Mouse (Mus musculus): Measurements from ENCODE around the gene Slfn4. TPM values are rescaled to one million over a fixed set of nuclear protein-coding genes. Genes with fewer than 3 reads are reported as not detected.
"Not testable (repeated sequence)": the region's sequence is repeated elsewhere in the genome, so short reads cannot be mapped to it uniquely, and the experiment has no call there.

Slfn4 gene
- polyA plus RNA-seq, 1 experiment from 2014 or later = 0.06 TPM

DNA sequence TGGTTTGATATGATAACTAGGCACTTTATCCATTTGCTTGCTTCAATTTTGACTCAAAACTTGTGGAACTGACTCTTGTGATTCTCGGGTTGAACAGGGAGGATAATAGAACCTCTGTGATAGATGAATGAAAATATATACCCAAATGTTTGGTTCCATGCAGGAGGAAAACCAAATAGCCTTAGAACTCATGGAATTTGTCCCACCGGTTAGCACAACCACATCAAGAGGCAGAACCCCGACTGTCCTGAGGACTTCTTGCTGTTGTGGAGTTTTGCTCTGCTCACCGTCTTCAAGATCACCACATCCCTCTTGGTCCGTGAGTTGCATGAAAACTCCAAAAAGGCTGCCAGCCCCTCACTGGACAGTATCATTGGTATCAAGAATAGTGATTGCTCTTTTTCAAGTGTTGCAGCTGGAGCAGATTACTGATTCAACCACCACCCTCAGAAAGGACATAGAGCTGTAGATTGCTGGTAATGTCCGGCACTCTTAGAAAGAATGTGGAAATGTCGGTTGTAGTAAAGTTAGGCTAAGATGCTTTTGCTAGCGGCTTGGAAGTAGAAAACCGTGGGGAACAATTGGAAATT lies 50.5 kb downstream of the Slfn4 start:
- Histone ChIP-seq H3K9me3 (no peaks in the 10 kb centered on the region), H3K4me1 (replicated peaks) (no peaks in the 10 kb centered on the region), H3K4me3 (replicated peaks) (no peak overlapping the region), H3K9ac (no peak overlapping the region), H3K36me3 (no peaks in the 10 kb centered on the region), H3K27me3 (replicated peaks) (no peaks in the 10 kb centered on the region), H3K4me2 (replicated peaks) (no peak overlapping the region), H3K27ac (no peak overlapping the region)
- no peak for ATAC-seq
- 87% methylated on average over 9 of the region's 9 CpGs for WGBS

DNA sequence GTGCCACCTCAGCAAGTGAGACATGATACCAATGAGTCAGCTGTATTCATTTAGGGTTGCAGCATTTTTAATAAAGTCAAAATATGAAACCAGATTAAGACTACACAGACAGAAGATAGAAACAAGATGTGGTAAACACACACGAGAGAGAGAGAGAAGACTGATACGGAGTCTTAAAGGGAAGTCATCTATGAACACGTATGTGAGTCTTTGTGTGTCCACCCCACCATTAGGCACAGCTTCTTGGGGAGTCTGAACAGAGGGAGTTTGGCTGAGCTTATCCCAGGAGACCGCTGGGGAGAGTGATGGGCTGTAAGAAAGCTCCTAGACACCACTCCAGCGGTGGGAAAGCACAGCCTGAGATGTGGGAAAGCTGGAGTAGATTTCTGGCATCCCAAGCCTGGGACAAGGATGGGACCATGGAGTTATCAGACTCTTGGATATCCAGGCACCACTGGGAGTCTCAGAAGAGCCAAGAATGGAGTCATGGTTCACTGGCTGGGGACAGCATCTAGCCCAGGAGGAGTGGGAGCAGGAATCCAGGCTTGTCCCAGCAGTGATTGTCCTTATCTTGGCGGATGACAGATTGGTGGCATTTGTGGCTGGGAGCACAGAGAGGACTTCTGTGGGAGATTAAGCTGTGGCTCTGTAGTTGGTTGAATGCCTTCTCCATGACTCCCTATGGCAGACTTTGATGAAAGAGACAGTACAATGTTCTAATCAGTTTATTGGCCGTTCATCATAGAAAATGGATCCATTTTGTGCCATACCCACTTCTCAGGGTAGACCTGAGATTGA lies 53.1 kb downstream of the Slfn4 start:
- ATAC-seq = no peak
- H3K9me3 ChIP-seq = no peaks in the 10 kb centered on the region
- no peaks in the 10 kb centered on the region for H3K27me3 ChIP-seq (replicated peaks)
- no peak overlapping the region for H3K27ac ChIP-seq
- no peaks in the 10 kb centered on the region for H3K36me3 ChIP-seq
- no peaks in the 10 kb centered on the region for H3K4me1 ChIP-seq (replicated peaks)
- 84% methylated on average over 7 of the region's 7 CpGs for WGBS
- no peak overlapping the region for H3K4me2 ChIP-seq (replicated peaks)
- no peak overlapping the region for H3K4me3 ChIP-seq (replicated peaks)
- no peak overlapping the region for H3K9ac ChIP-seq

DNA sequence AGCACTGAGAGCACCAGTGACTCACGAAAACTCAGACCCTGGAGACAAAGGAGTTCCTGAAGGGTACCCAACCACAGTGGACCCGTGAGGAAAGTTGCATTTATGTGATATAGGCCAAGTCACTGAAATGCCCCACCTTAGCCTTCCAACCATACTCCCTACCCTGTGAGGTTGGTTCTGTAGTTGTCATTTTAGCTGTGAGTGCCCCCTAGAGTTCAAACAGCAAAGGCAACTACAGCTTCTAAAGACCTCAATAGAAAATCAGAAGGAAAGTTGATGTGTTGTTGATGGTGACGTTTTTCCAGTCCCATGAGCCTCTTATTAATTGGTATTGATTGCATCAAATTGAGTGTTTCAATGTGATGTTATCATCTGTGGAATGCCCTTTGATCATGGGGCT lies 56.0 kb downstream of the Slfn4 start:
- H3K4me3 ChIP-seq (replicated peaks) = no peak overlapping the region
- ATAC-seq = no peak
- 55% methylated on average over 3 of the region's 3 CpGs for WGBS

DNA sequence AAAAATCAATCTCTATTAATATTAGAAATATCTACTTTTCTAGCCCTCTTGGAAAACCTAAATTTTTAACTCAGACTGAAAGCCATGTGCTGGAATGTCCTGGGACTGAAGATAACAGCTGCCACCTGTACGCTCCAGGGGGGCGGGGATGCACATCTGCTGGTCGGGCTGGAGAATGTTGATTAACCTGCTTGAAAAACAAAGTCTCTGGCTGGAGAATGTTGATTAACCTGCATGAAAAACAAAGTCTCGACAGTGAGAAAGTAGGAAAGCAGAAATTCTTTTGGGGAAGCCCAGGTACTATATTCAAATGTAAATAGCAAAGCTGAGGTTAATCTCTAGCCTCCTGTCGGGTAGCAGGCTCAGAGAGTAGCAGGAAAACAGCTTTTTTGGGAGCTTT lies 58.6 kb downstream of the Slfn4 start:
- not testable (repeated sequence) for H3K4me2 ChIP-seq (replicated peaks); H3K4me1 ChIP-seq (replicated peaks); ATAC-seq; H3K27me3 ChIP-seq (replicated peaks); H3K36me3 ChIP-seq; H3K27ac ChIP-seq; H3K9me3 ChIP-seq; H3K9ac ChIP-seq; H3K4me3 ChIP-seq (replicated peaks)
- WGBS = 46% methylated on average over 5 of the region's 5 CpGs

More for the DNA sequence above, 56.0 kb downstream of the Slfn4 start:
- Histone ChIP-seq H3K27ac (no peak overlapping the region), H3K36me3 (no peaks in the 10 kb centered on the region), H3K9ac (no peak overlapping the region), H3K9me3 (no peaks in the 10 kb centered on the region), H3K27me3 (replicated peaks) (no peaks in the 10 kb centered on the region), H3K4me1 (replicated peaks) (no peaks in the 10 kb centered on the region), H3K4me2 (replicated peaks) (no peak overlapping the region)

DNA sequence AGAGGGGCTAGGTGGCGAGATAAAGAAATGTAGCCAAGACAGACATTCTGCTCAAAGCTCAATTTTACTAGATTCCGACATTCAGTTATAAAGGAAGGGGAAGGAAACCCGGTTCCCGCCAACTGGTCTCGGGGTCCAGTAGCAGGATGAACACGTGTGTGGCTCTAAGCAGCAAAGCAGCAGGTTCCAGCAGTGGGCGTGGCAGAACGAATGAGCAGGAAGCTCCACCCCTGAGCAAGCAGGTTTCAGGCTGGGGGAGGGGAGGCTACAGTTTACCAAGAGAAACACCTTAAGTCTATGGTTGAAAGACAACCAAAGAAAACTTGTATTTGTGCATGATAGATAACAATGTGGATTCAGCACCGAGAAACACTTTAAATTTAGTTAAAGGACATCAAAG lies 62.4 kb downstream of the Slfn4 start:
- not testable (repeated sequence) for H3K9ac ChIP-seq; H3K9me3 ChIP-seq; H3K36me3 ChIP-seq; H3K4me1 ChIP-seq (replicated peaks); ATAC-seq; H3K27ac ChIP-seq; H3K27me3 ChIP-seq (replicated peaks); H3K4me2 ChIP-seq (replicated peaks); H3K4me3 ChIP-seq (replicated peaks)
- 78% methylated on average over 9 of the region's 9 CpGs for whole genome bisulfite sequencing

DNA sequence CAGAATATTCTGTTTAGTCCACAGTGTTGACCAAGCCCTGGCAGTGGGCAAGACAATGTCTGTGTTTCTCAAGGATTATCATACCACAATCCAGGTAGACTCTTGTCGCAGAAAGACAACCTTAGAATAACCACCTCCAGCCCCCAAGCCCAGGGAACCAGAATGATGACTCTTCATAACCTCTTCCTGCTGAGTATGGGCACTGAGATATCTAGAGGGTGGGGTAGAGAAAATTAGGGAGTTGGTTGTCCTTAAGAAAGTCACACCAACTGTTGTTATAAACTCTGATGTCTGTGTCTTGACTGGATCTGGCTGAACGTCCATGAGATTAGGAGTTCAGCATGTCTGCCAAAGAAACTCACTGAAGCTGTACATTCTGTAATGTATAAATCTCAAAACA lies 63.4 kb downstream of the Slfn4 start:
- Histone ChIP-seq H3K27me3 (replicated peaks) (no peaks in the 10 kb centered on the region), H3K9me3 (no peaks in the 10 kb centered on the region), H3K36me3 (no peaks in the 10 kb centered on the region), H3K27ac (no peak overlapping the region), H3K4me3 (replicated peaks) (no peak overlapping the region), H3K4me1 (replicated peaks) (no peaks in the 10 kb centered on the region), H3K9ac (no peak overlapping the region), H3K4me2 (replicated peaks) (no peak overlapping the region)
- no peak for ATAC-seq
- 88% methylated on average over 2 of the region's 2 CpGs for WGBS

DNA sequence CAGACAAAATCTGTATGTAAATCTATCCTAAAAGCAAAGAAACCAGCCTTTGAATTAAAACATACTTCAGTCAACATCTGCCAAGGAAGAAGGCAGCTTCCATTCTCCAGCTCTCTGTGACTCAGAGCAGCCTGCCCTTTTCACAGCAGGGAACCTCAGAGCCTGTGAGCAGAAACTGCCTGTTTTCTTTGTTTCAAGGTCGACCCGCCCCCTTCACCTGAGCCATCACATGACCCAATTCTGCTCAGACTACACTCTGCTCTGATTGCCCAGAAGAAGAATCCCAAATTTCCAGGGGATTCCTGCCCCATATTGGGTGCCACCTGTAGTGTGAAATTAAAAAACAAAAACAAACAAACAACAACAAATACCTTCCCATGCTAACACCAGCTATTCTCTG lies 64.8 kb downstream of the Slfn4 start:
- H3K27ac ChIP-seq = no peak overlapping the region
- H3K4me1 ChIP-seq (replicated peaks) = no peaks in the 10 kb centered on the region
- WGBS = 22% methylated on average over 2 of the region's 2 CpGs
- H3K4me2 ChIP-seq (replicated peaks) = no peak overlapping the region
- H3K9me3 ChIP-seq = no peaks in the 10 kb centered on the region
- no peak overlapping the region for H3K4me3 ChIP-seq (replicated peaks)
- H3K36me3 ChIP-seq = no peaks in the 10 kb centered on the region
- ATAC-seq = no peak
- H3K9ac ChIP-seq = no peak overlapping the region
- H3K27me3 ChIP-seq (replicated peaks) = no peaks in the 10 kb centered on the region

Other genes starting within 250 kb of the Slfn4 start
- 1.9 TPM in 2 replicates for gene Slfn5, start 223.8 kb upstream of the Slfn4 start, polyA plus RNA-seq (2015; fragmentation: Nextera tagmentation; extraction: Ambion mirVana)
- 19.6 and 20.0 TPM in 2 replicates for gene Slfn9, start 183.4 kb upstream of the Slfn4 start, polyA plus RNA-seq (2015; fragmentation: Nextera tagmentation; extraction: Ambion mirVana)
- 0.45 and 0.54 TPM in 2 replicates for gene Slfn8, start 154.4 kb upstream of the Slfn4 start, polyA plus RNA-seq (2015; fragmentation: Nextera tagmentation; extraction: Ambion mirVana)
- gene Slfn2, start 110.1 kb upstream of the Slfn4 start, polyA plus RNA-seq (2015; fragmentation: Nextera tagmentation; extraction: Ambion mirVana) = 4.7 and 7.1 TPM in 2 replicates
- 0.49 and 0.66 TPM in 2 replicates for gene Slfn1, start 58.3 kb upstream of the Slfn4 start, polyA plus RNA-seq (2015; fragmentation: Nextera tagmentation; extraction: Ambion mirVana)
- gene Slfn3, start 16.1 kb downstream of the Slfn4 start, polyA plus RNA-seq (2015; fragmentation: Nextera tagmentation; extraction: Ambion mirVana) = 0.62 and 0.80 TPM in 2 replicates
- 0.34 and 0.88 TPM in 2 replicates for gene Slfn14, start 111.5 kb downstream of the Slfn4 start, polyA plus RNA-seq (2015; fragmentation: Nextera tagmentation; extraction: Ambion mirVana)
- 48.1 and 51.0 TPM in 2 replicates for gene Ap2b1, start 123.8 kb downstream of the Slfn4 start, polyA plus RNA-seq (2015; fragmentation: Nextera tagmentation; extraction: Ambion mirVana)
- gene Pex12, start 127.4 kb downstream of the Slfn4 start, polyA plus RNA-seq (2015; fragmentation: Nextera tagmentation; extraction: Ambion mirVana) = 13.8 and 16.4 TPM in 2 replicates
- gene Rasl10b, start 234.0 kb downstream of the Slfn4 start, polyA plus RNA-seq (2015; fragmentation: Nextera tagmentation; extraction: Ambion mirVana) = 2.3 and 2.6 TPM in 2 replicates